Mouse (Mus musculus): ENCODE results near the gene Lrrc74a.

Lrrc74a gene

GRCm38 (mm10) chr12:86719961-86720639 lies 14.1 kb upstream of the Lrrc74a start:
- DNase-seq (ENCODE audit: low spot score in 2 of 2) = peak in 1 of 2 experiments; percentile 53

GRCm38 (mm10) chr12:86721453-86721852 lies 12.7 kb upstream of the Lrrc74a start:
- DNase-seq (ENCODE audit: low spot score in 2 of 2) = no peak

- DNase-seq (ENCODE audit: low spot score in 2 of 2) = no peak
These were observed 9.9 kb upstream of the Lrrc74a start for GRCm38 (mm10) chr12:86724300-86724699.

- DNase-seq (ENCODE audit: low spot score in 2 of 2) = no peak
These were observed 8.5 kb upstream of the Lrrc74a start for GRCm38 (mm10) chr12:86725706-86726105.

GRCm38 (mm10) chr12:86726120-86726640 lies 8.0 kb upstream of the Lrrc74a start, which contains the start of gene Angel1:
Gene Angel1, minus strand, starts transcription at chr12:86726460.
- DNase-seq (ENCODE audit: low spot score in 2 of 2) = peak; percentile 93 to 95

- DNase-seq (ENCODE audit: low spot score in 2 of 2) = no peak
These were observed 26.9 kb downstream of the Lrrc74a start for GRCm38 (mm10) chr12:86761036-86761435.

- no peak for DNase-seq (ENCODE audit: low spot score in 2 of 2)
These were observed 29.9 kb downstream of the Lrrc74a start for GRCm38 (mm10) chr12:86764060-86764459.

- DNase-seq (ENCODE audit: low spot score in 2 of 2) = no peak
These were observed 32.3 kb downstream of the Lrrc74a start for GRCm38 (mm10) chr12:86766467-86766866.

- peak in 1 of 2 experiments; percentile 20 for DNase-seq (ENCODE audit: low spot score in 2 of 2)
These were observed 33.9 kb downstream of the Lrrc74a start for GRCm38 (mm10) chr12:86767868-86768631.

- DNase-seq (ENCODE audit: low spot score in 2 of 2) = peak; percentile 71 to 91
These were observed 34.9 kb downstream of the Lrrc74a start for GRCm38 (mm10) chr12:86768986-86769580.

GRCm38 (mm10) chr12:86769819-86770218 lies 35.6 kb downstream of the Lrrc74a start:
- no peak for DNase-seq (ENCODE audit: low spot score in 2 of 2)

- no peak for DNase-seq (ENCODE audit: low spot score in 2 of 2)
These were observed 36.1 kb downstream of the Lrrc74a start for GRCm38 (mm10) chr12:86770261-86770670.

- DNase-seq (ENCODE audit: low spot score in 2 of 2) = no peak
These were observed 36.8 kb downstream of the Lrrc74a start for GRCm38 (mm10) chr12:86770927-86771326.

- peak; percentile 84 to 95 for DNase-seq (ENCODE audit: low spot score in 2 of 2)
These were observed 37.8 kb downstream of the Lrrc74a start for GRCm38 (mm10) chr12:86771823-86772427.

GRCm38 (mm10) chr12:86772551-86772950 lies 38.4 kb downstream of the Lrrc74a start:
- DNase-seq (ENCODE audit: low spot score in 2 of 2) = no peak

- DNase-seq (ENCODE audit: low spot score in 2 of 2) = no peak
These were observed 41.6 kb downstream of the Lrrc74a start for GRCm38 (mm10) chr12:86775561-86776280.

- DNase-seq (ENCODE audit: low spot score in 2 of 2) = no peak
These were observed 42.2 kb downstream of the Lrrc74a start for GRCm38 (mm10) chr12:86776341-86776860.

- DNase-seq (ENCODE audit: low spot score in 2 of 2) = no peak
These were observed 44.4 kb downstream of the Lrrc74a start for GRCm38 (mm10) chr12:86778531-86778930.

- no peak for DNase-seq (ENCODE audit: low spot score in 2 of 2)
These were observed 45.2 kb downstream of the Lrrc74a start for GRCm38 (mm10) chr12:86779206-86779989.

- DNase-seq (ENCODE audit: low spot score in 2 of 2) = no peak
These were observed 47.6 kb downstream of the Lrrc74a start for GRCm38 (mm10) chr12:86781654-86782202.

Measured in spleen, postnatal 4 days (tissue).